Mouse (Mus musculus) hindbrain, embryonic 11.5 days (tissue): Measurements from ENCODE around the gene Dpf1. TPM values are rescaled to one million over a fixed set of nuclear protein-coding genes. Genes with fewer than 3 reads are reported as not detected.

ENCODE experiments used
- ATAC-seq: fragments of 200-750 bp; cut with Nextera tagmentation; 2 replicates; pipeline ENCODE4 v1.8.0; 2017; ENCODE audit warnings: mild to moderate bottlenecking, moderate TSS enrichment, moderate library complexity; ENCODE audit not compliant: low FRiP score
- DNase-seq: peaks from one replicate; pipeline ENCODE4 v3.0.0-alpha.2; 2015; ENCODE audit warnings: low spot score
- H3K27ac ChIP-seq: fragments of 300-500 bp; sonication (generic); 2 replicates; pipeline ENCODE4 v1.5.1; 2014; ENCODE audit warnings: mild to moderate bottlenecking, low read depth, low read length
- H3K27me3 ChIP-seq: fragments of 300-500 bp; sonication (generic); 2 replicates; pipeline ENCODE4 v1.6.1; 2014; ENCODE audit warnings: mild to moderate bottlenecking, low read length, moderate library complexity, mixed read lengths; ENCODE audit not compliant: control insufficient read depth, insufficient read depth
- H3K36me3 ChIP-seq: fragments of 300-500 bp; sonication (generic); 2 replicates; pipeline ENCODE4 v1.6.1; 2014; ENCODE audit warnings: mild to moderate bottlenecking, low read length, moderate library complexity, mixed read lengths; ENCODE audit not compliant: control insufficient read depth, insufficient read depth
- H3K4me1 ChIP-seq: fragments of 300-500 bp; sonication (generic); replicated peaks from 2 replicates; pipeline ENCODE4 v1.6.1; 2014; ENCODE audit warnings: low read length, mixed read lengths; ENCODE audit not compliant: control insufficient read depth, insufficient read depth
- H3K4me2 ChIP-seq: fragments of 300-500 bp; sonication (generic); replicated peaks from 2 replicates; pipeline ENCODE4 v1.6.1; 2014; ENCODE audit warnings: mild to moderate bottlenecking, low read depth, low read length
- H3K4me3 ChIP-seq: fragments of 300-500 bp; sonication (generic); 2 replicates; pipeline ENCODE4 v1.5.1; 2014; ENCODE audit warnings: low read depth, low read length
- H3K9ac ChIP-seq: fragments of 300-500 bp; sonication (generic); 2 replicates; pipeline ENCODE4 v1.6.1; 2014; ENCODE audit warnings: low read depth, low read length
- H3K9me3 ChIP-seq: fragments of 300-500 bp; sonication (generic); 2 replicates; pipeline ENCODE4 v1.6.1; 2016; ENCODE audit warnings: low read length; ENCODE audit not compliant: control insufficient read depth
- WGBS: fragments of 180-500 bp; shearing (Covaris S2); extraction: QIAGEN DNeasy Blood & Tissue Kit; methylation state at CpG from one replicate; pipeline ENCODE4 v1.1.7; 2014; 5-methylcytosine and 5-hydroxymethylcytosine counted together
- polyA plus RNA-seq: library from polyadenylated mRNA; unstranded; fragments of >200 nt; fragmentation: Nextera tagmentation; extraction: Ambion mirVana; gene quantifications from 2 replicates; pipeline ENCODE4 v1.2.1, GENCODE M21; 2014

Dpf1 gene
- polyA plus RNA-seq, 1 experiment from 2014 or later: 73.6 TPM

GRCm38 (mm10) chr7:29350489-29350888 lies 46.7 kb downstream of the Dpf1 start:
- ATAC-seq (no peak), DNase-seq (no peak)
- Histone ChIP-seq H3K9ac (no peak overlapping the region), H3K4me2 (no peak overlapping the region), H3K4me3 (no peak overlapping the region), H3K27me3 (no peaks in the 10 kb centered on the region), H3K27ac (no peak overlapping the region), H3K9me3 (no peaks in the 10 kb centered on the region), H3K36me3 (no peaks in the 10 kb centered on the region), H3K4me1 (no peaks in the 10 kb centered on the region)
- 92% methylated on average over 10 of the region's 10 CpGs for WGBS

- Histone ChIP-seq H3K27me3 (no peaks in the 10 kb centered on the region), H3K4me1 (no peaks in the 10 kb centered on the region), H3K36me3 (no peaks in the 10 kb centered on the region), H3K9ac (no peak overlapping the region), H3K4me2 (no peak overlapping the region), H3K4me3 (no peak overlapping the region), H3K9me3 (no peaks in the 10 kb centered on the region), H3K27ac (no peak overlapping the region)
- DNase-seq (no peak), ATAC-seq (no peak)
- 93% methylated on average over 8 of the region's 8 CpGs for WGBS
Measured at GRCm38 (mm10) chr7:29352246-29352645, 48.5 kb downstream of the Dpf1 start.

- no peak overlapping the region for H3K4me2 ChIP-seq
- H3K9ac ChIP-seq: no peak overlapping the region
- H3K36me3 ChIP-seq: no peaks in the 10 kb centered on the region
- WGBS: 88% methylated on average over 8 of the region's 8 CpGs
- no peak for ATAC-seq
- no peak overlapping the region for H3K27ac ChIP-seq
- H3K27me3 ChIP-seq: no peaks in the 10 kb centered on the region
- H3K9me3 ChIP-seq: no peaks in the 10 kb centered on the region
- no peak for DNase-seq
- no peaks in the 10 kb centered on the region for H3K4me1 ChIP-seq
- no peak overlapping the region for H3K4me3 ChIP-seq
Measured at GRCm38 (mm10) chr7:29354161-29354560, 50.4 kb downstream of the Dpf1 start.

GRCm38 (mm10) chr7:29355406-29355805 lies 51.7 kb downstream of the Dpf1 start:
- Histone ChIP-seq H3K4me1 (no peaks in the 10 kb centered on the region), H3K27me3 (no peaks in the 10 kb centered on the region), H3K9ac (no peak overlapping the region), H3K4me3 (no peak overlapping the region), H3K9me3 (no peaks in the 10 kb centered on the region), H3K27ac (no peak overlapping the region), H3K4me2 (no peak overlapping the region), H3K36me3 (no peaks in the 10 kb centered on the region)
- ATAC-seq (no peak), DNase-seq (no peak)
- 94% methylated on average over 8 of the region's 8 CpGs for WGBS

- H3K9ac ChIP-seq: no peak overlapping the region
- H3K27ac ChIP-seq: no peak overlapping the region
- H3K4me1 ChIP-seq: no peaks in the 10 kb centered on the region
- DNase-seq (no peak), ATAC-seq (no peak)
- H3K36me3 ChIP-seq: no peaks in the 10 kb centered on the region
- WGBS: 96% methylated on average over 13 of the region's 13 CpGs
- no peaks in the 10 kb centered on the region for H3K27me3 ChIP-seq
- no peaks in the 10 kb centered on the region for H3K9me3 ChIP-seq
- H3K4me3 ChIP-seq: no peak overlapping the region
- no peak overlapping the region for H3K4me2 ChIP-seq
Measured at GRCm38 (mm10) chr7:29361497-29361896, 57.7 kb downstream of the Dpf1 start.

- no peaks in the 10 kb centered on the region for H3K27me3 ChIP-seq
Measured at GRCm38 (mm10) chr7:29364052-29364451, 60.3 kb downstream of the Dpf1 start.

GRCm38 (mm10) chr7:29367166-29368003 lies 63.6 kb downstream of the Dpf1 start:
- H3K9ac ChIP-seq: peak overlapping the region; percentile 31; the same call in 1 of the 2 replicates
- ATAC-seq (peak; percentile 77), DNase-seq (no peak)
- no peaks in the 10 kb centered on the region for H3K4me1 ChIP-seq
- H3K27ac ChIP-seq: 0 out of 2 replicates have a peak overlapping the region, but pooled peaks have one; percentile 17
- H3K27me3 ChIP-seq: no peaks in the 10 kb centered on the region
- no peak overlapping the region for H3K4me2 ChIP-seq
- WGBS: 86% methylated on average over 13 of the region's 13 CpGs
- no peaks in the 10 kb centered on the region for H3K36me3 ChIP-seq
- H3K9me3 ChIP-seq: no peaks in the 10 kb centered on the region
- no peak overlapping the region for H3K4me3 ChIP-seq

More at GRCm38 (mm10) chr7:29364052-29364451, 60.3 kb downstream of the Dpf1 start:
- ATAC-seq (peak; percentile 57; the same call in 1 of the 2 replicates), DNase-seq (peak; percentile 62)
- Histone ChIP-seq H3K9me3 (no peaks in the 10 kb centered on the region), H3K4me1 (no peaks in the 10 kb centered on the region), H3K4me3 (no peak overlapping the region), H3K27ac (no peak overlapping the region), H3K9ac (no peak overlapping the region), H3K4me2 (no peak overlapping the region), H3K36me3 (no peaks in the 10 kb centered on the region)
- WGBS: 31% methylated on average over 4 of the region's 4 CpGs
